Mouse (Mus musculus): Measurements from ENCODE around the gene Atp6v1e1. TPM values are rescaled to one million over a fixed set of nuclear protein-coding genes. Genes with fewer than 3 reads are reported as not detected.
"Not testable (repeated sequence)": the region's sequence is repeated elsewhere in the genome, so short reads cannot be mapped to it uniquely, and the experiment has no call there.

Atp6v1e1 gene
- polyA plus RNA-seq, 1 experiment from 2014 or later = 160 TPM

GRCm38 (mm10) chr6:120830056-120830455, 7.5 kb upstream of the Atp6v1e1 start:
- no peak for DNase-seq (ENCODE audit: low spot score)
- Histone ChIP-seq H3K4me2 (peak overlapping the region; percentile 21; the same call in 1 of the 2 replicates), H3K36me3 (ENCODE audit: control insufficient read depth, insufficient read depth, low read length) (no peaks in the 10 kb centered on the region), H3K9me3 (ENCODE audit: control insufficient read depth, low read length) (no peaks in the 10 kb centered on the region), H3K27me3 (replicated peaks; ENCODE audit: control insufficient read depth, insufficient read depth, low read length) (no peaks in the 10 kb centered on the region), H3K9ac (ENCODE audit: low read depth, low read length) (no peak overlapping the region), H3K4me3 (ENCODE audit: low read depth, low read length) (no peak overlapping the region), H3K4me1 (replicated peaks; ENCODE audit: control insufficient read depth, insufficient read depth, low read length) (peaks cover 29% of the 10 kb centered on the region), H3K27ac (ENCODE audit: low read depth, low read length) (peak overlapping the region; percentile 100)
- ATAC-seq (replicated peaks; ENCODE audit: low FRiP score) = peak; percentile 77
- 46% methylated on average over 1 of the region's 1 CpGs for WGBS

DNA sequence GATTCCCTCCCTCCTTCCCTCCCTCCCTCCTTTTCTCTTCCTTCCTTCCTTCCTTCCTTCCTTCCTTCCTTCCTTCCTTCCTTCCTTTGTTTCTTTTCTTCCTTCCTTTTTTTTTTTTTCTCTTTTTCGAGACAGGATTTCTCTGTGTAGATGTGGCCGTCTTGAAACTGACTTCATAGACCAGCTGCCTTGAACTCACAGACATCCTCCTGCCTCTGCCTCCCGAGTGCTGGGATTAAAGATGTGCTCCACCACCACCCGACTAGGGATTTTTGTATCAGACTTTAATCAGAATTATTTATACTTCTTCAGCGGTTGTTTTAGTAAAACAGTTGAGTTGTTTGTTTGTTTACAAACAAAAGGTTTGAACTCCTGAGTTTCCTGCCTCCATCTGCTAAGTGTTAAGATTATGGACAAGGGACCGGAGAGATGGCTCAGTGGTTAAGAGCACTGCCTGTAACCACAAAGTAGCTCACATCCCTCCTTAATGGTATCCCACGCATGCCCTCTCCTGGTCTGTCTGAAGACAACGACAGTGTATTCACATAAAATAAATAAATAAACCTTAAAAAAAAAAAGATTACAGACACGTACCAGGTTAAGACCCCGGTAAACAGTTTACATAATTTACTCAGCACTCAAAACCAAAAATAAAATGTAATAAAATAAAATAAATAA, 483 bp upstream of the Atp6v1e1 start:
- Histone ChIP-seq H3K27me3 (replicated peaks; ENCODE audit: control insufficient read depth, insufficient read depth, low read length) (no peaks in the 10 kb centered on the region), H3K9ac (ENCODE audit: low read depth, low read length) (0 out of 2 replicates have a peak overlapping the region, but pooled peaks have one; percentile 11), H3K4me2 (peak overlapping the region; percentile 44), H3K36me3 (ENCODE audit: control insufficient read depth, insufficient read depth, low read length) (peaks cover 15% of the 10 kb centered on the region), H3K4me1 (replicated peaks; ENCODE audit: control insufficient read depth, insufficient read depth, low read length) (peaks cover 8% of the 10 kb centered on the region; the same call in 1 of the 2 replicates), H3K27ac (ENCODE audit: low read depth, low read length) (peak overlapping the region; percentile 28; the same call in 1 of the 2 replicates), H3K4me3 (ENCODE audit: low read depth, low read length) (no peak overlapping the region), H3K9me3 (ENCODE audit: control insufficient read depth, low read length) (no peaks in the 10 kb centered on the region)
- DNase-seq (ENCODE audit: low spot score) (no peak), ATAC-seq (replicated peaks; ENCODE audit: low FRiP score) (no peak)
- WGBS = 63% methylated on average over 10 of the region's 10 CpGs

DNA sequence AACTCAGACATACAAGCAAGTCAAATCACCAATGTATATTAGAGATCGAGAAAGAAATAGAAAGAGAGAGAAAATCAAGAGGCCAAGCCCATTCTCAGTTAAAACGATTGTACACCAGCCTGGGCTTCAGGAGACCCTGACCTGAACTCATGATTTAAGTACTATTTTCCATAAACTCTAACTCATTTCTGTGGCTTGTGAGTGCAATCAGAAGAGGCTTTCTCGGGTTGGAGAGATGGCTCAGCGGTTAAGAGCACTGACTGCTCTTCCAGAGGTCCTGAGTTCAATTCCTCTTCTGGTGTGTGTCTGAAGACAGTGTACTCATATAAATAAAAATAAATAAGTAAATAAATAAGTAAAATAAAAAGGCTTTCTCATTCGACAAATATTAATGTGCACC, 878 bp downstream of the Atp6v1e1 start:
- H3K4me1 ChIP-seq (replicated peaks; ENCODE audit: control insufficient read depth, insufficient read depth, low read length) = peaks cover 8% of the 10 kb centered on the region; the same call in 1 of the 2 replicates
- ATAC-seq (replicated peaks; ENCODE audit: low FRiP score) = no peak
- 48% methylated on average over 5 of the region's 5 CpGs for WGBS
- DNase-seq (ENCODE audit: low spot score) = no peak
- H3K36me3 ChIP-seq (ENCODE audit: control insufficient read depth, insufficient read depth, low read length) = peaks cover 25% of the 10 kb centered on the region
- peak overlapping the region; percentile 19 for H3K27ac ChIP-seq (ENCODE audit: low read depth, low read length)
- peaks cover 3% of the 10 kb centered on the region; the same call in 1 of the 2 replicates for H3K9me3 ChIP-seq (ENCODE audit: control insufficient read depth, low read length)
- H3K4me3 ChIP-seq (ENCODE audit: low read depth, low read length) = peak overlapping the region; percentile 81
- H3K27me3 ChIP-seq (replicated peaks; ENCODE audit: control insufficient read depth, insufficient read depth, low read length) = no peaks in the 10 kb centered on the region
- H3K4me2 ChIP-seq = peak overlapping the region; percentile 74
- peak overlapping the region; percentile 74 for H3K9ac ChIP-seq (ENCODE audit: low read depth, low read length)

DNA sequence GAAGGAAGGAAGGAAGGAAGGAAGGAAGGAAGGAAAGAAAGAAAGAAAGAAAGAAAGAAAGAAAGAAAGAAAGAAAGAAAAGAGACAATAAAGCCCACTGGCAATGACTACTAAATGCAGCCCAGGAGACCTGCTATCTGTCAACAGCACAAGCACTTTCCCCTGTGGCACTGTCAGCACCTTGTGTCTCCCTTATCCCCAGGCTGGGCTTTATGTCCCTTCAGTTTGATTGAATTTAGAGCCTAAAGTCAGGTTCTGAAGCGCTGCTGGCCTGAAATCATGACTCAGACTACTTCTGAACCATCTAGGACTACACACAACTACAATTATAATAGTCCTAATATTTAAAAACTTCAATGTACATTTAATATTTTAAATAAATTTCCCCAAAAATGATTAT, 1.7 kb downstream of the Atp6v1e1 start:
- Histone ChIP-seq H3K27ac (ENCODE audit: low read depth, low read length) (0 out of 2 replicates have a peak overlapping the region, but pooled peaks have one; percentile 19), H3K36me3 (ENCODE audit: control insufficient read depth, insufficient read depth, low read length) (peaks cover 25% of the 10 kb centered on the region), H3K27me3 (replicated peaks; ENCODE audit: control insufficient read depth, insufficient read depth, low read length) (no peaks in the 10 kb centered on the region), H3K9ac (ENCODE audit: low read depth, low read length) (peak overlapping the region; percentile 74), H3K4me2 (peak overlapping the region; percentile 74), H3K9me3 (ENCODE audit: control insufficient read depth, low read length) (peaks cover 3% of the 10 kb centered on the region; the same call in 1 of the 2 replicates), H3K4me3 (ENCODE audit: low read depth, low read length) (peak overlapping the region; percentile 81), H3K4me1 (replicated peaks; ENCODE audit: control insufficient read depth, insufficient read depth, low read length) (peaks cover 8% of the 10 kb centered on the region; the same call in 1 of the 2 replicates)
- DNase-seq (ENCODE audit: low spot score) (no peak), ATAC-seq (replicated peaks; ENCODE audit: low FRiP score) (0 out of 2 replicates have a peak, but pooled peaks have one; percentile 42)
- 88% methylated on average over 1 of the region's 1 CpGs for whole genome bisulfite sequencing

DNA sequence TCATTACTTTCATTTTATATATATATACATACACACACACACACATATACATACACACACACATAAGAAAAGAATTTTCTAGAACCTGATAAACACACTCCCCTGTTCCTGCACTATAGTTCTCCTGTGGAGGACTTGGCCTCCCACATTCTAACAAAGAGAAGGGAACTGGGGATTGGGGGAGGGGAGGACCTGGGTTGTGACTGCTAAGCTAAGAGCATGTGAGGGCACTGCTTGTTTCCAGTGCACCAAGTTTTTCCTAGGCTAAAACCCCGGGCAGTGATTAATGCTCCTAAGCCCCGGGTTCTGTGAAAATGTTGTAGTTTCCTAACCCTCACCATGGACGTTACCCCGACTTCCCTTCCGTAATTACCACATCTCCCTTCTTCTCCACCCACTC, 2.4 kb downstream of the Atp6v1e1 start:
- DNase-seq (ENCODE audit: low spot score) (no peak), ATAC-seq (replicated peaks; ENCODE audit: low FRiP score) (no peak)
- H3K4me2 ChIP-seq = peak overlapping the region; percentile 74
- peaks cover 25% of the 10 kb centered on the region for H3K36me3 ChIP-seq (ENCODE audit: control insufficient read depth, insufficient read depth, low read length)
- peaks cover 3% of the 10 kb centered on the region; the same call in 1 of the 2 replicates for H3K9me3 ChIP-seq (ENCODE audit: control insufficient read depth, low read length)
- H3K4me3 ChIP-seq (ENCODE audit: low read depth, low read length) = peak overlapping the region; percentile 81
- H3K27me3 ChIP-seq (replicated peaks; ENCODE audit: control insufficient read depth, insufficient read depth, low read length) = no peaks in the 10 kb centered on the region
- H3K9ac ChIP-seq (ENCODE audit: low read depth, low read length) = peak overlapping the region; percentile 74
- 70% methylated on average over 5 of the region's 5 CpGs for WGBS
- H3K27ac ChIP-seq (ENCODE audit: low read depth, low read length) = no peak overlapping the region
- peaks cover 8% of the 10 kb centered on the region; the same call in 1 of the 2 replicates for H3K4me1 ChIP-seq (replicated peaks; ENCODE audit: control insufficient read depth, insufficient read depth, low read length)

DNA sequence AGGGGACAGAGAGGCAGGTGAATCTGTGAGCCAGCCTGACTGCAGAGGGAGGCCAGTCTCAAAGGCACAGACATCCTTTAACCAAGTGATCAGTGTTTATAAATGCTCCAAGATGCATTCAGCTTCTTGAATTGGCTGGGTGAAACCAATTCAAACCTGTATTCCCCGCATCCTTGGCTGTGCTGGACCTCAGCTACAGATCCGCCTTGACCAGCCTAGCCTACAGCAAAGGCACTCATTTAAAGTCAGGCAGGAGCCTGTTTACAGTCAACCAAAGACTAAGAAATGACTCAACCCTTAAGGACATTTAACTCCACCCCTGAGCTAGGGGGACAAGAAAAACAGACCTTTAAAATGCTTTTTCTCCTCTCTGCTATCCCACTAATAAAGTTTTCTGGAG, 3.3 kb downstream of the Atp6v1e1 start:
- H3K4me1 ChIP-seq (replicated peaks; ENCODE audit: control insufficient read depth, insufficient read depth, low read length) = peaks cover 8% of the 10 kb centered on the region; the same call in 1 of the 2 replicates
- no peak overlapping the region for H3K9ac ChIP-seq (ENCODE audit: low read depth, low read length)
- DNase-seq (ENCODE audit: low spot score) (no peak), ATAC-seq (replicated peaks; ENCODE audit: low FRiP score) (no peak)
- H3K4me3 ChIP-seq (ENCODE audit: low read depth, low read length) = no peak overlapping the region
- no peak overlapping the region; the same call in 1 of the 2 replicates for H3K4me2 ChIP-seq
- H3K27me3 ChIP-seq (replicated peaks; ENCODE audit: control insufficient read depth, insufficient read depth, low read length) = no peaks in the 10 kb centered on the region
- H3K27ac ChIP-seq (ENCODE audit: low read depth, low read length) = no peak overlapping the region
- H3K9me3 ChIP-seq (ENCODE audit: control insufficient read depth, low read length) = peaks cover 3% of the 10 kb centered on the region; the same call in 1 of the 2 replicates
- 96% methylated on average over 2 of the region's 2 CpGs for WGBS
- H3K36me3 ChIP-seq (ENCODE audit: control insufficient read depth, insufficient read depth, low read length) = peaks cover 25% of the 10 kb centered on the region

DNA sequence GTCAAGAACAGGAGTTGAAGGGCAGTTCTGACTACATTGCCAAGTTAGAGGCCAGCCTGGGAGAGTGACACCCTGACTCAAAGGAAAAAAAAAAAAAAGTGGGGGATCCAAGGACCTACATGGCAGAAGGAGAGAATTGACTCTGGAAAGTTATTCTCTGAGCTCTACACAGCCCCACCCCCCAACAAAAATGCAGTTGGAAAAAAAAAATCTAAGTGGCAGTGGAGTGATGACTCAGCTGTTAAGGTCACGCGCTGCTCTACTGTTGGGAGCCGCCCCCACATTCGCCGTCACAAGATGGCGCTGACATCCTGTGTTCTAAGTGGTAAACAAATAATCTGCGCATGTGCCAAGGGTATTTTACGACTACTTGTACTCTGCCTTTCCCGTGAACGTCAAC, 10.6 kb downstream of the Atp6v1e1 start:
- H3K4me1 ChIP-seq (replicated peaks; ENCODE audit: control insufficient read depth, insufficient read depth, low read length); H3K4me2 ChIP-seq; H3K9me3 ChIP-seq (ENCODE audit: control insufficient read depth, low read length); H3K9ac ChIP-seq (ENCODE audit: low read depth, low read length); H3K27me3 ChIP-seq (replicated peaks; ENCODE audit: control insufficient read depth, insufficient read depth, low read length); H3K4me3 ChIP-seq (ENCODE audit: low read depth, low read length); ATAC-seq (replicated peaks; ENCODE audit: low FRiP score); H3K27ac ChIP-seq (ENCODE audit: low read depth, low read length); DNase-seq (ENCODE audit: low spot score): not testable (repeated sequence)
- over 99% methylated on average over 7 of the region's 10 CpGs for WGBS
- H3K36me3 ChIP-seq (ENCODE audit: control insufficient read depth, insufficient read depth, low read length) = peaks cover 37% of the 10 kb centered on the region

- H3K27ac ChIP-seq (ENCODE audit: low read depth, low read length) = peak overlapping the region; percentile 69
These were observed 14.9 kb downstream of the Atp6v1e1 start for GRCm38 (mm10) chr6:120807738-120808081.

More at GRCm38 (mm10) chr6:120807738-120808081, 14.9 kb downstream of the Atp6v1e1 start:
- H3K4me2 ChIP-seq = no peak overlapping the region
- peaks cover 66% of the 10 kb centered on the region for H3K36me3 ChIP-seq (ENCODE audit: control insufficient read depth, insufficient read depth, low read length)
- H3K9me3 ChIP-seq (ENCODE audit: control insufficient read depth, low read length) = no peaks in the 10 kb centered on the region
- H3K4me3 ChIP-seq (ENCODE audit: low read depth, low read length) = no peak overlapping the region
- DNase-seq (ENCODE audit: low spot score) (no peak), ATAC-seq (replicated peaks; ENCODE audit: low FRiP score) (peak; percentile 46)
- H3K27me3 ChIP-seq (replicated peaks; ENCODE audit: control insufficient read depth, insufficient read depth, low read length) = no peaks in the 10 kb centered on the region
- no peaks in the 10 kb centered on the region; the same call in none of the 2 replicates for H3K4me1 ChIP-seq (replicated peaks; ENCODE audit: control insufficient read depth, insufficient read depth, low read length)
- 78% methylated on average over 4 of the region's 4 CpGs for WGBS
- no peak overlapping the region for H3K9ac ChIP-seq (ENCODE audit: low read depth, low read length)

Measured in liver, embryonic 11.5 days (tissue).